Mouse (Mus musculus): ENCODE results near the gene Prrt2. TPM values are rescaled to one million over a fixed set of nuclear protein-coding genes. Genes with fewer than 3 reads are reported as not detected.

Prrt2 gene
- 27.4 TPM for polyA plus RNA-seq (2017; shearing (Covaris generic))

DNA sequence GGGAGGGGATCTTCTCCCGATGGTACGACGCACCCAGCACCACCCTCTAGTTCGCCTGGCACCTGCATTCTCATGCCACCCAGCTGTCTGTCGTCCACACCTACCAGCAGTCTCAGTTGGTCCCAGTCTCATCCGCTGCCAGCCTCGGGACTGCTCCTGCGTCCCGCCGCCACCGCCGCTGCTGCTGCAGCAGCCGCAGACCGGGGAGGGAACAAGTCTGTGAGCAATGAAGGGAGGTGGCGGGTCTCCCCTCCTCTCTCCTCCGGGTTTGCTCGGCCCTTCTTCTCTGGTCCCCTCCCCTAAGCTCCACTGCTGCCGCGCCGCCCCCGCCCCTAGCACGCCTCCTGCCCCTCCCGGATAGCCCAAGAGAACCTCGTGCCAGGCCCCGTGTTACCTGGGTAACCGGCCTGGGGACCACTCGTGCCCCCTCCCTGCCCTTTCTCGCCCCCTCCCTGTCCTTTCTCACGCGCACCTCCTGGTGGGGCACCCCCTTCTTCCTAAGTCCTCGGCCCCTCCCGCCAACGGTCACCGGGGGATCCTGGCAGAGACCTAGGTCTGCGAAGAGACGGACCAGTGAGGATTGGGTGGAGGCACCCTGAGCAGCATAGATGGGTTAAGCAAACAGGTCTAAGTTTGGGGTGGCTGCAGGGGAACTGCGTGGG, at the start of gene Prrt2, which contains the start of gene Gm42742:
Prrt2 (minus strand) TSS at position 311 of the 662 bp plus-strand sequence.
Gm42742 (minus strand) TSS at position 197 of the 662 bp plus-strand sequence.

GRCm38 (mm10) chr7:127041851-127042672, 21.1 kb upstream of the Prrt2 start, which contains the start of gene Kif22:
Kif22 (minus strand) TSS chr7:127042471.

GRCm38 (mm10) chr7:127026984-127027726, 6.1 kb upstream of the Prrt2 start, which contains the start of gene Maz:
Maz (minus strand) TSS chr7:127027037.

DNA sequence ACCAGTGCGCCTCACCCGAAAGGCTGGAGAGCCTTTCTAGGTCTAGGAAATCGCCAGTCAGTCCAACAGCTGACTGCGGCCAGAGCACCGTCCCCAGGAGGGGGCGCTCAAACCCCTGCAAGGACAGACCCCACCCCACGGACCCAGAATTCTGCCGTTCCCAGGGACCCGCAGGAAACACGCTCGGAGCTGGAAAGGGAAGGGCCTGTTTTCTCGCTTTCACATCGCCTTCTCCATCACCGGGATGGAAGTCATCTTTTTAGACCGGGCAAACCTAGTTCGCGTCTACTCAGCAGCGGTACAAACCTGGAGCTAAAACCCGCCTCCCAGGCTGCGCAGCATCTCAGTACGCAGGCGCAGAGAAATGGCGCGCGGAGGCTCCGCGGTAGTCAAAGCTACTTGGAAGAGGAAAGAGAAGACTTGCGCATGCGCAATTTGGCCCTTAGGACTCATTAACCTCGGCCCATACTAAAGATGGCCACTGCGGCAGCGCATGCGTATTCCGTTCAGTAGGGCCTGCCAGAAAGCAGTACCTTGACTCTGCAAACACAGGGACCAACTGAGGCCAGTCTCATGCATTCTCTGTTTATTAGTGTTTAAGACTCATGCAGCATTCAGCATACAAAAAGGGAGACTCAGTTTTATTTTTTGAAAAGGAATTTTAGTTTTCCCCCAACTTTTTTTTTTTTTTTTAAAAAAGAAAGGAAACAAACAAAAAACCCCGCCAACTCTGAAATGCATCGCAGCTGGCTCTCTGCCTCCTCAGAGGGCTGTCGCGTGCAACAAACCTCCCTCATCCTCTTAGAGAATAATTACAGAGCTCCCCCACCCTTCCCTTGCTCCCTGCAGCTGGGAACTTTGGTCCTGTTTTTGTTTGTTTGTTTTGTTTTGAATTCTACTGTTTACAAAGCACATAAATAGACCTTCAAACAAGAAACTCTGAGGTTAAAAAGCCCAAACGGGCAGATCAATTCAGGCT, 3.8 kb downstream of the Prrt2 start, which contains the start of gene Pagr1a:
Pagr1a (minus strand) TSS at position 382 of the 979 bp plus-strand sequence.

DNA sequence TGATC, 4.7 kb downstream of the Prrt2 start, which contains the start of gene Pagr1b:
Pagr1b (minus strand) TSS at position 4 of the 5 bp plus-strand sequence.

GRCm38 (mm10) chr7:127014320-127014719, 6.7 kb downstream of the Prrt2 start, which contains the start of gene Mvp:
Mvp (minus strand) TSS chr7:127014621.

DNA sequence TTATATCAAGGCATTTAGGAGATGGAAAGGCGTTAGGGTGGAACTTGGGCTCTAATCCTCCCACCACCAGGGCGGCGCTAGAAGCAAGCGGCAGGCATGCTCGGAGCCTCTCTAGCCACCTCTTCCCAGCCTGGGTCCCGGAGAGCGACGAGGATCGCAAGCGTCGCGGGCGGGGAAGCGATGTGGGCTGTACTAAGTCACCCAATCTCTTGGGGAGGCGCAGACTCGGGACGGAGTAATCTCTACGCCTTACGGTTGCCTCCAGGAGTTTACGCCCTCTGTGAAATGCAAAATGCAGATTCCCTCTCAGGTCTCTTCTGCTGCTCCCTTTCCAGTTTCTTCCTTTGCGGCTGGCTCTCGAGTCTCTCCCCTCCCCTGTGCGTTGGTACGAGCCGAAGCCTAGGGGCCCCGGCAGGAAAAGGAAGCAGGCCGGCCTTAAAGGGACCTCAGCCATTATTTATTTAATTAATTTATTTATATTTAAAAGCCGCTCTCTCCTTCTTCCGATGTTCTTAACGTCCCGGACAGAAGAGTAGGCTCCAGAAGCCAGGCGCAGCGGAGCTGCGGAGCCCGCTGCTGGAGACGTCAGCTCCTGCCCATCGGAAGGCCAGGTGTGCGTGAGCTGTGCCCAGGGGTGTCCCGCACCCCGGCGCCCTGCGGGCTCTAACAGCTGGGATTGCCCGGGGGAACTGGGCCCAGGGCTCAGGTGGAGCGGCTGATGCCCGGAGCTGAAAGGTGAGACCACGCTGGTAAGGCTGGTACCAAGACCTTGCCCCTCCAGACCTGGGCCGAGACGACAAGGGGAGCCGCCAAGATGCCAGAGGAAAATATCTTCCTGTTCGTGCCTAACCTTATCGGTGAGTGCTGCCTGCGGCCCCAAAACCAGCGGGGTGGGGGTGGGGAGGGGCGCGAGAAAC, 44.8 kb downstream of the Prrt2 start, which contains the start of gene Cdiptos:
Cdiptos (minus strand) TSS at position 149 of the 917 bp plus-strand sequence.

GRCm38 (mm10) chr7:126975893-126975949, 45.3 kb downstream of the Prrt2 start, which contains the start of gene Cdipt:
Cdipt (plus strand) TSS chr7:126975914.

Other genes with a start within 250 kb of the Prrt2 start
- gene Ypel3, start 244.3 kb downstream of the Prrt2 start, polyA plus RNA-seq (2017; shearing (Covaris generic)): 379 TPM
- gene Tbx6, start 239.7 kb downstream of the Prrt2 start, polyA plus RNA-seq (2017; shearing (Covaris generic)): 4.7 TPM
- 458 TPM for gene Ppp4c, start 228.7 kb downstream of the Prrt2 start, polyA plus RNA-seq (2017; shearing (Covaris generic))
- gene Fam57b, start 223.5 kb downstream of the Prrt2 start, polyA plus RNA-seq (2017; shearing (Covaris generic)): not detected
- not detected for gene 4930451I11Rik, start 189.6 kb downstream of the Prrt2 start, polyA plus RNA-seq (2017; shearing (Covaris generic))
- not detected for gene Doc2a, start 173.8 kb downstream of the Prrt2 start, polyA plus RNA-seq (2017; shearing (Covaris generic))
- gene Hirip3, start 159.2 kb downstream of the Prrt2 start, polyA plus RNA-seq (2017; shearing (Covaris generic)): 18.3 TPM
- gene Ino80e, start 158.8 kb downstream of the Prrt2 start, polyA plus RNA-seq (2017; shearing (Covaris generic)): 103 TPM
- gene Taok2, start 136.5 kb downstream of the Prrt2 start, polyA plus RNA-seq (2017; shearing (Covaris generic)): 71.5 TPM
- 50.5 TPM for gene Tmem219, start 98.3 kb downstream of the Prrt2 start, polyA plus RNA-seq (2017; shearing (Covaris generic))
- 12.3 TPM for gene Kctd13, start 92.3 kb downstream of the Prrt2 start, polyA plus RNA-seq (2017; shearing (Covaris generic))
- not detected for gene Asphd1, start 71.6 kb downstream of the Prrt2 start, polyA plus RNA-seq (2017; shearing (Covaris generic))
- 0.65 TPM for gene Sez6l2, start 70.6 kb downstream of the Prrt2 start, polyA plus RNA-seq (2017; shearing (Covaris generic))
- 358 TPM for gene Cdipt, start 45.3 kb downstream of the Prrt2 start, polyA plus RNA-seq (2017; shearing (Covaris generic))
- gene Cdiptos, start 45.1 kb downstream of the Prrt2 start, polyA plus RNA-seq (2017; shearing (Covaris generic)): 3.1 TPM
- 61.2 TPM for gene Mvp, start 6.6 kb downstream of the Prrt2 start, polyA plus RNA-seq (2017; shearing (Covaris generic))
- 1.2 TPM for gene Pagr1b, start 4.7 kb downstream of the Prrt2 start, polyA plus RNA-seq (2017; shearing (Covaris generic))
- gene Pagr1a, start 3.9 kb downstream of the Prrt2 start, polyA plus RNA-seq (2017; shearing (Covaris generic)): 166 TPM
- gene Gm42742, start 114 bp downstream of the Prrt2 start, polyA plus RNA-seq (2017; shearing (Covaris generic)): 47.3 TPM
- 27.5 TPM for gene Maz, start 5.8 kb upstream of the Prrt2 start, polyA plus RNA-seq (2017; shearing (Covaris generic))
- 16.5 TPM for gene Kif22, start 21.3 kb upstream of the Prrt2 start, polyA plus RNA-seq (2017; shearing (Covaris generic))
- not detected for gene Zg16, start 66.1 kb upstream of the Prrt2 start, polyA plus RNA-seq (2017; shearing (Covaris generic))
- 449 TPM for gene AI467606, start 70.1 kb upstream of the Prrt2 start, polyA plus RNA-seq (2017; shearing (Covaris generic))
- 19.6 TPM for gene Qprt, start 101.0 kb upstream of the Prrt2 start, polyA plus RNA-seq (2017; shearing (Covaris generic))
- gene Spn, start 116.6 kb upstream of the Prrt2 start, polyA plus RNA-seq (2017; shearing (Covaris generic)): 78.6 TPM
- 89.7 TPM for gene Cd2bp2, start 174.8 kb upstream of the Prrt2 start, polyA plus RNA-seq (2017; shearing (Covaris generic))
- gene Tbc1d10b, start 187.3 kb upstream of the Prrt2 start, polyA plus RNA-seq (2017; shearing (Covaris generic)): 11.7 TPM
- 18.9 TPM for gene Mylpf, start 187.7 kb upstream of the Prrt2 start, polyA plus RNA-seq (2017; shearing (Covaris generic))
- 26.7 TPM for gene Zfp553, start 211.8 kb upstream of the Prrt2 start, polyA plus RNA-seq (2017; shearing (Covaris generic))
- gene Sept1, start 211.9 kb upstream of the Prrt2 start, polyA plus RNA-seq (2017; shearing (Covaris generic)): 480 TPM
- 1.8 TPM for gene Zfp771, start 223.1 kb upstream of the Prrt2 start, polyA plus RNA-seq (2017; shearing (Covaris generic))
- gene Dctpp1, start 239.5 kb upstream of the Prrt2 start, polyA plus RNA-seq (2017; shearing (Covaris generic)): 36.1 TPM

Data from inflammation-experienced regulatory T-cells, adult 16 weeks (primary cell).